Mouse (Mus musculus): Measurements from ENCODE around the gene C1qa.

Gene C1qa

DNA sequence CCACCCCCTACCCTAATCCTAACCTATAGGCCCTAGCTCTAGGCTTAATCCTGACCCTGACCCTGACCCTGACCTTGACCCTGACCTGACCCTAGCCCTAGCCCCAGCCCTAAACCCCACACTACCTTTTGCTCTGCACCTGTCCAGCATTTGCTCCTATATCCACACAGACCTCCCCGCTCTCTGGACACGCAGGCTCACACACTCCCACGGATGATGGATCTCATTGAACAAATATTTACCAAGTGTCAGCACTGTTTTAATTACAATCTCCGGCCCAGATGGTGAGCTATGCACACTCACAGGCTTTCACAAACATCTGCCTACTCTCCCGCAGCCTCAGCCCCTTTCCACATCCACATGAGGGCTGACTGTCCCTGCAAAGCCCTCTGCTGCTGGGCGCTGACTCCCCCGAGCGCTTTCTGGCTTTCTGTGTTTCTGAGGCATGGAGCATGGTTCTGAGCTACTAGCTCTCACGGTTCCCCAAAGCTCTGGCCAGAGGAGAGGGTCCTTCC is 462 bp downstream of the C1qa start:
- DNase-seq, result no peak

DNA sequence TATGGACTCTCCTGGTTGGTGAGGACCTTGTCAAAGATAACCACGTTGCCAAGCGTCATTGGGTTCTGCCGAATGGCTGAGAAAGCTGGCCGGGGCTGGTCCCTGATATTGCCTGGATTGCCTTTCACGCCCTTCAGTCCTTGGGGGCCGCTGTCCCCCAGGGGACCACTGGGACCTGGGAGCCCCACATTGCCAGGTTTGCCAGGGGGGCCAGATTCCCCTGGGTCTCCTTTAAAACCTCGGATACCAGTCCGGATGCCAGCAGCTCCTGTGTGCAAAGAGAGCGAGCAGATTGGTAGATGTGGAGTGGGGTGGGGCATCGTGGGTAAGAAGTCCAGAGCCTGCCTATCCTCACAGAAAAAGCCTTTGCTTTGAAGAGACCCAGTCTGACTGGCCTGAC is 2.1 kb downstream of the C1qa start:
- DNase-seq, result no peak

DNA sequence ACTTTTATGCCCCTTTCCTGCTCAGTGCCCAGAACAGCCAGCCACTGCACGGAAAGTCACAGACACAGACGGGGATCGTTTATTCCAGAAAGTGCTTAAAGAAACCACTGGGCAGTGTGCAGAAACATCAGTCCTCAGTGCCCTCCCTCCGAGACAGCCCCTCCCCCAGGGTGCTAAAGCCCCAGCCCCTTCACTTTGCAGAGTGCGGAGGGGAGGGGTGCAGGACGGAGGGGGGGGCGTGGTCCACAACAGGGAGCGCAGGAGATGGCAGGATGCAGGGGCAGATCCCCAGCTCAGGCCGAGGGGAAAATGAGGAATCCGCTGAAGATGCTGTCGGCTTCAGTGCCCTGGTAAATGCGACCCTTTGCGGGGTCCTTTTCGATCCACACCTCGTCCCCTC is 2.7 kb downstream of the C1qa start:
- DNase-seq, result no peak

DNA sequence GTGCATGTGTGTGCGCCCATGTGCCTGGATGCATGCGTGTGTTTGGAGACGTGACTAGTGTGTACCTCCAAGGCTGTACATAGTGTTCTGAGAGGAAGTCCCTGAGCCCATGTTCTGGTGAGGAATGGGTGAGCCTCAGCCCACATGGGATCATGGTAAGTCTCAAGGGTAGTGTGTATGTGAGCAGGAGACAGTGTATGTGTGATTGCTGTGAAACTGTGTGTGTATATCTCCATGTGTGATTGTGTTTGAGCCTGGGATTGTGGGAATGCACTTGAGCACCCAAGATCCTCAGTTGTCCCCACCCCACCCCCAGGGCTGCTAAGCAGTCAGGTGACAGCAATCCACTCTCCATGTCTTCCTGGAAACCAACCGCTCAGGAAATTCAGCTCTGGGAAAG is 3.8 kb downstream of the C1qa start:
- DNase-seq, result no peak

DNA sequence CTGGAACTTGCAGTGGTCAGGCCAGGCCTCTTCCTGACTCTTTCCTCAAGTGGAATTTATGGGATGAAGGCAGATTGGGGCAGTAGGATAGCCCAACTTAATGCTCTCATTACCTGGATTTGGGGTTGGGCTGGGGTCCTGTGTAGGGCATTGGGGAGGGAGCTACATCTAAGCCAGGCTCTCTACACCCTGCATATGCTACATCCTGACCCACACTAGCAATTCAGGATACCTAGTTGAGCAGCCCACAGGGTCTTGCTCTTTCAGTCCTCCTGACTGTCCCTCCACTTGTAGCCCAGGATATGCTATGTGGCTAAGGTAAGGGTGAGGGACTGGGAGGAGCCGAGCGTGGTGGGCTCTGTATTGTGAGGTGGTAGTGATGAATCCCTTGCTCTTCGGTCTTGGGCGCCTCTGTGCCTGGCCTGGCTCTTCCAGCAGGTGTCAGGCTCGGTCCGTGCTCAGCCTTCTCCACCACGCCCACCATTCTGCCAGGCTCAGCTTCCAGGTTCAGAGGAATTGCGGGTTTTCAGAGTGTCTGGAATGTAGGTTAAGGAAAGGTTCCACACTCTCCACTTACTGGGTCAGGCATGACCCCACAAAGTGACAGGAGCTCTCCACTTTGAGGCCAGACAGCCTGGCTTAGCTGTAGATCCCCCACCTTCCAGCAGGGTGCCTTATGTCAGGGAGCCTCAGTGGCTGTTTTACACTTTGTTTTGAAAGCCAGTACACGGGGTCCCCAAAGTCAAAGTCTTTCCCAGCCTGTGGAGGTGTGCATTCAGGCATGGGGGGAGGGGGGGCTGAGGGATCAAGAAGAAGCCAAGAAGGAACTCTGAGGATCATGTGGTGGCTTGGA is 4.7 kb downstream of the C1qa start:
- peak; percentile 37 for DNase-seq

DNA sequence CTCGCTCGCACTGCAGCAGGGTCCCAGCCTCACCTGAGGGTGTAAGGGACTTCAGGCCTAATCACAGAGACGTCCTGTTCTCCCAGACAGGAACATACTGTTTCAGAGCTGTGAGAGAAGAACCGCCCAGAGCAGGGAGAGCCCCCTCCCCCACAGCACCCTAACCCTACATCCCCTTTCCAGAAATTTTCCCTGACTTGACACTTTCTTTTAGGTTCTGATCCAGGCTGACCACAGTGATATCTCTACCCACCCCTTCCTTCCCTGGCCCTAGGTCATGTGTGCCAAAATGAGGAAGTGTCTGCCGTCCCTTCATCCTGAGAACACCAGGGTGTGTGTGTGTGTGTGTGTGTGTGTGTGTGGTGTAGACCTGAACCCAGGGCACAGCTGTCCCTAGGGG is 5.8 kb downstream of the C1qa start, which contains the start of gene C1qc:
C1qc (minus strand) TSS at position 255 of the 400 bp plus-strand sequence.
- no peak for DNase-seq

DNA sequence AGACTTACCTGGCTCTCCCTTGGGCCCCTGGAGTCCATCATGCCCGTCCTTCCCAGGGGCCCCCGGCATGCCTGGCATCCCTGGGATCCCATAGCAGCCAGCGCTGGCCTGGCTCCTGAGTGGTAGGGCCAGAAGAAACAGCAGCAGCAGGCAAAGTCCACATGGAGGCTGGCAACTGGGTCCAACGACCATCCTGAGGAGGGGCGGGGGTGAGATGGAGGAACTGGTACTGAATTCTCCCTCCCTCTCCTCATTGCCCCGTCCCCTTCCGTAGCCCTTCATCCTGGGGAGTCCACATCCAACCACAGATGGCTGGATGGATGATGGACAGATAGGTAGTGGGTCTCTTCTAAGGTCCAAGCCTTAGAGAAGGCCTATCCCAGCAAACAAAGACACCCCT is 6.2 kb downstream of the C1qa start:
- no peak for DNase-seq

DNA sequence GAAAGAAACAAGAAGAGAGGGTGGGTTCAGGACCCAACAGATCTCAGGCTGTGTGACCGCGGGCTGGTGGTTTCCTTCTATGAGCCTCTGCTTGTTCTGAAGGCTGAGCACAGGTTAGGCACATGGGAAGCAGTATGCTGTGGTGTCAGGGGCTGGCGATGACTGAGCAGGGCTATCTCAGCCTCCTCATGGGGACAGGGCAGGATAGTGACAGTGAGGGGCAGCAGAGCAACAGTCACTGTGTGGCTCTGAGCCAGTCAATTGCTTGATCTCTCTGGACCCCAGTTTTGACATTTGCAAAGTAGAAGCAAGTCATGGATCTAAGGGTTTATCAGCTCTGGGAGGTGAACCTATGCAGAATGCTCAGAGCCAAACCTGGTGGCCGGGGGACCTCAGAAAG is 7.5 kb downstream of the C1qa start:
- no peak for DNase-seq

DNA sequence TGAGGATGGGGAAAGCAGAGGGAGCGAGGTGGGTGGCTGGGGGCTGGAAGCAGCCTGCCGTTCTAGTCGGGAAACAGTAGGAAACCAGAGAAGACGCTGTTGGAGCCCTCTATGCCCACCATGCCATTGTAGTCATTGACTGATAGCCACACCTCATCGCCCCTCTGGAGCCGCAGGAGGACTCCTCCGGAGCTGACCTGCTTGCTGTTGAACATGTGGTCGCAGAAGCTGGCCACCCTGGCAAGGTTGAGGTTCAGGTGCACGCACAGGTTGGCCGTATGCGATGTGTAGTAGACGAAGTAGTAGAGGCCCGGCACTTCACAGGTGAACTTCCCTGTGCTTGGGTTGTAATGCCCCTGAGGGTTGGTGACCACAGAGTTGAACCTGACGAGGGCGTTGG is 8.6 kb downstream of the C1qa start:
- no peak for DNase-seq

DNA sequence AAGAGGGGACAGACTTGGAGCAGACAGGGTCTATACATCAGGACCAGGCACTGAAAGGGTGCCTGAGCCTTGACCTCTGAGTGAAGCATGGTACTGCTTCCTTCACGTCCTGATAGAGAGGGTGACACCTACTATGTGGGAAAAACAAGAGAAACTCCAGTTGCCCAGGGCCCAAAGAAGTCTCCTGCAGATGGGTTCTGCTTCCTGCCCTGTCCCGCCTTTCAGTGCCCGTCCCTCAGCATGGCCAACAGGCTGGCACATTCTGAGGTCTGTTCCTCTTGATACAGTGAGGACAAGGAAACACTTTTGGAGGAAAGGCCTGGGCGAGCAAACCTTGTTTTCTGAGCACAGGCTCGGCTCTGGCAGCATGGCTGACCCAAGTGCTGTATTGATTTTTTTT is 10.9 kb downstream of the C1qa start:
- DNase-seq, result no peak

DNA sequence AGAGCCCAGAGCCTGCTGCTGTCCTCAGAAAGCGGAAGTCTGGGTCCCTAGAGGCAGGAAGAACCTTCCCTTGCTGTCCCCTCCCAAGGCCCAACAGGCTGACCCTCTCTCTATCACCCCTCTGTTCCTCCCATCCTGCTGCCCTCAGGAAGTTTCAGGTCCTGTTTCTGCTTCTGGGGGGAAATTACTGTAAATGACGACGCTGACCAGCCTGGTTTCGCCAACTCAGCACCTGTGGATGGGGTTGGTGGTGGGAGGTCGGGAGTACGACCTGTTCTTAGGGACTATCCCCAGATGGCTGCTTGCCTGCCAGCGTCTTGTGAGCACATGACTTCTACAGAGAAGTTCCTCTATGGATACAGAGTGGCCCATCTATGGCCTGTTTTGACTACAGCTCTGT is 12.5 kb downstream of the C1qa start, which contains the start of gene C1qb:
C1qb (minus strand) TSS at position 87 of the 400 bp plus-strand sequence.
- no peak for DNase-seq

DNA sequence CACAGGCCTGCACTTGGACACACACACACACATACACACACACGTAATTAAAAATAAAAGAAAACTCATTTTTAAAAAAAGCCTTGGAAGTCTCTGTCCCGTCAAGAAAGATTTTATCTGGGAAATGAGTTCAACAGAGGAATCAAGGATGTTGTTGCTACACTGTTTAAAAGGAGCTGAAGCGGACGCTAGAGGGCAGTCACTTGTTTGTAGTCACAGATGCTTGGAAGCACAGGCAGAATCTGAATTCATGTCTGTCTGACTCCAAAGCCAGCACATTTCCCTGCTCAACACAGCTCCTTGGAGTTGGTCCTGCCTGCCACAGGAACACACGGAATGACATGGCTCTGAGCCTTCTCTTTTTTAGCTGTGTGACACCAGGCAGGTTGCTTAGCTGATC is 20.0 kb downstream of the C1qa start:
- no peak for DNase-seq

DNA sequence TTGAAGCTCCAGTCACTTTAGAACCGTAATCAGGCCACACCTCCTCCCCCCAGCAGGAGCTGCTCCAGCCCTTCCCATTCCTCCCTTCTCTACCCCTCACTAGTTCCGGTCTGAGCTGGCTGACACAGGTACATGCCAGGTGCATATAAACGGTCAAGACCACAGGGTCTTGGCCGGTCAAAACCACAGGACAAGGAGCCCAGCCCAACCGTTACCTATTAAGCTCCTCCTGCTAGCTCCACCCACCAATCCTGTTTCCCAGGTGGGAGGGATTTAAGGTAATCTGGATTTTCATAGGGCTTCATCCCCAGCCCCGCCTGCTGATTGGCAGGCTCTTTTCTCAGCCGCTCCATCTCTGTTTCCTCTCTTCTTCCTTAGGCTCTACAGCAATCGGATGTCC is 20.4 kb downstream of the C1qa start:
- no peak for DNase-seq

DNA sequence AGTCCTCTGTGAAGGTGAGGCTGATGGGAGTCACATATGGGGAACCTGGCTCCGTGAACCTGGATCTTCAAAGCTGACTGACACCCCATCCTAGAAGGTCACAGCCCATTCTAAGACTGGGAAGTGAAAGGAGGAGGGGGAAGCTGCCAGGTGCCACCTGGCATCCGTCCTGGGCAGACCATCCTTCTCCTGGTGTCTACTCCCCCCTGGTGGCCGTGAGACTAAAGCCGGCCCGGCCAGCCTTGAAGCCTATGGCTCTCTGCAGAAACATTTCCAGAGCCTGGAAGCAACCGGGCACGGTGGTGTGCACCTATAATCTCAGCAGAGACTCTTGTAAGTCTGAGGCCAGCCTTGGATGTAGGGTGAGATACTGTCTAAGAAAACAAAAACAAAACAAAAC is 21.6 kb downstream of the C1qa start:
- DNase-seq, result peak; percentile 22

DNA sequence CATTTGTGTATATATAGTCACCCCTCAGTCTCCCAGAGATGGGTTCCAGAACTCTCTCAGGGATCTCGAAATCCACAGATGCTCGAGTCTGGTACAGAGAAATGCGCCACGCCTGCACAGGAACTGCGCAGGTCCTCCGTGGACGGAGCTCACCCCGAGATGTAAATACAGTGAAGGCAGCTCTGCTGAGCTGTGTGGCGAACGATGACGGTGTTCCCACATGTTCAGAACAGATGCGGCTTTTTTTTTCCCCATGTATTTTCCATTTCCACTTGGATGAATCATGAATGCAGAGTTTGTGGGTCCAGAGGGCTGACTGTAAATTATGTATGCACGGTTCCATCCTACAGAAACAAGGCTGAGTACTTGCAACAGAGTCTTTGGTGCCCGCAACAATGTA is 23.6 kb downstream of the C1qa start:
- DNase-seq, result no peak

DNA sequence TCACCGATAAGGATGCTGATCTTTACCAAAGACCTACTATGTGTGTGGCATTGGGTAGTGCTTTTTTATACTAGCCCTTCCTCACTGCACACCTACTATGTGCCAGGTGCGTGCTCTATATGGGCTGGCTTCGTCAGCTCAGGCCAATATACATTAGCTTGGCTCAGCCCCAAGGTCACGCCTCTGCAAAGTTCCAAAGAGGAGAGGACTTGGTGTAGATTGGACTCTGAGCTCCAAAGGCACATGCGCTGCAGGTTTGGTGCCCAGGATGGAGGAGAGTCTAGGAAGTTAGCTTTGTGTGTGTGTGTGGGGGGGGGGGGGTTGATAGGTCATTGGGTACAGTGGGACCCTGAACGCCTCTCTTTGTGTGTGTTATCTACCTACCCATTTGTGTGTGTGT is 30.2 kb downstream of the C1qa start:
- no peak for DNase-seq

DNA sequence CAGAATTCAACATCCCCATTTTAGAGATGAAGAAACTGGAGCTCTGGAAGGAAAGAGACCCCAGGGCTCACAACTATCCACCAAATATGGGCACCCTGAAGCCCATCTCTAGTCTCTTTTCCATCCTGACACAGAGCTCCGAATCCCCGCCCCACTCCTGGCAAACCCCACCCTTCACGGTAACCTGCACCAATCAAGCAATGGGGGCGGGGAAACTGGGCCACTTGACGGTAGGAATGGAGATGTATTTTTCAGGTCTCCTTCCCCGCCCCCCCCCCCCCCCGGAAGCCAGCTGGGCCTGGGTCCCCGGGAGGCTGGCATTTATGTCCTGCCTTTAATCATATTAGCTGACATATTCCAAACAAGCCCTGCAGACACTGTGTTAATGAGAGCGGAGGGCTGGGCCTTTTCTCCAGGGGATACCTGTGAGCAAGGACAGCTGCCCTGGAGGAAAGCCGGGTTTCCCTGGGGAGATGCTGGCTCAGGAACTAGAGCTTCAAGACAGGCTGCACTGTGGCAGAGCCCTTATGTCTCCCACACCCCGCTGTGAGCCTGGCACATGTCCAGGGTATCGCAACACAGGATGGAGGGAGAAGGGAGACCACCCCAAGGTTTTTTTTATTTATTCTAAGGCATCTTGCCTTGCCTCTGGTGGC is 30.8 kb downstream of the C1qa start:
- DNase-seq, result peak; percentile 27

DNA sequence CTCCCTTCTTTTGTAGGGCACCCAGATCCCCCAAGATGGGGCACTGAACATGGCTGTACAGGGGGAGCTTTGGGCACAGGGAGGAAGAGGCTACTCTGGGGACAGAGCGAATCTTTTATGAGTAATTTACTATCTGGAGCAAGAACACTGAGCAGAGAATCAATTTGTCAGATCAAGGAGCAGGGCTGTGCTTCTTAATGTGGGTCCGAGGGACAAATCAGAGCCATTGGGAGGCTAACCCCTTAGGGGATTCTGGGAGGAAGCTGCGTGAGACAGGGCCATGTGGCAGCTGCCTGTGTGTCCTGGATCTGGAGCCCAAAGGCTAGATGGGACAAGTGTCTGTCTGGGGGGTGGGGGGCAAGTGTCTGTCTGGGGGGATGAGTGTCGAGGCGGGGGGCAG is 33.1 kb downstream of the C1qa start:
- DNase-seq, result no peak

DNA sequence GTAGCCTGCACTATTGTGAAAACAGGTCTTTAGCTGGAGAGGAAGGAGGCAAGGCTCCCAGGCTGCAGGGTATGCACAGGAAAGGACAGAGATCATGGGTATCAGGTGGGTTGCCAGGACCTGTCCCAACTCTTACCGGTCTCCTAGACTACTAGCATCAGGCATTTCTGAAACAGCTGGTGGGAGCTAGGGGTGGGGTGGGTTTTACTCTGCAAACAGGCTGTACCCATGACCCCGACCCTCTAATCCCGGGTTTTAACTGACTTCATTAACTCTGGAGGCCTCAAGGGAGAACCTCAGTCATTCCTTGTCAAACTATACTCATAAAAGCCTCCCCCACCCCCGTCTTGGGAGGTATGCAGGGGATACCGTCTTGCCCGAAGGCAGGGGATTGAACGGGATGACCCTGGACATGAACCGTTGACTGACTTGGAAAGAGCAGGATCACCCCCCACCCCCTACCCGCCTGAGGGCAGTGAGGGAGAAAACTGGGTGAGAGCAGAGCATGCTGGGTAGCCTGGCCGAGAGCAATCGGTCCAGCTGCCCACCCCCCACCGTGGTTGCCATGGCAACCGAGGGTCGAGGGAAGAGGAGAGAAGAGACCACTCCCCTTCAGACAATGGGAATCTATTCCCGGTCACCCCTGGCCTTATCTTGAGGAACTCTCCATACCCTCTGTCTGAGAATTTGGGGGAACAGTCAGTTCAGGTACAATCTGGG is 33.7 kb downstream of the C1qa start:
- DNase-seq, result no peak

DNA sequence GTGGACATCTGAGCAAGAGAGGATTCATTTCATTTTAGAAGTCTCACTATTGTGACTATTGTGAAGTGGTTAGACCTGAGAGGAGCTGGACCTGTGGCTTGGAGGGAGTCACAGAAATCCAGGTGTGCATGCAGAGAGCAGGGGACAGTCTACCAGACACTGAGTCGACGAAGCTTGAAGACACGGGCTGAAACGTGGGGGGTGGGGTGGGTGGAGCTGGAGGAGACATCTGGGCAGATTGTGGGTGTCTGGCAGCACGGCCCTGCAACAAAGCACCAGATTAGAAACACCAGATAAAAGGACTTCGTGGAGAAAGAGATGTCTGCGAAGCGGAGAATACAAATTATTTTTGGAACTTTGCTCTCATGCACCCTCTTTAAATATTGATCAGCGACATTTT is 35.1 kb downstream of the C1qa start:
- DNase-seq, result no peak

DNA sequence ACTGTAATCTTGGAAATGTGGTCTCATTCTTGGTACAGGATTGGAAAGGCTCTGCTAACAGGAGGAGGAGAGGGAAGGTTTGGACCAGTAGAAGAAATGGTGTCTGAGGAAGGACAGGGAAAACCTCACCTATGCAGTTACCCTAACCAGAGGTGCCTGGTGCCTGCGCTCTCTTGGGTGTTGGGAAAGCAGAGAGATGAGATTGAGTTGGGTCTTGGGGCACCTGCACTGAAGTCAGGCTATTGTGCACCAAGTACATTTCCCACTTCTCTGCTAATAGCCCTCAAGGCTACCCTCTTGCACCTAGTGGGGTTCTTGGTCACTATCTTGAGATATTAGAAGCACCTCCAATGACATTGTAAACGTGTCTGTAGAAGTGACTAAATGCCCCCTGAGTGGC is 36.2 kb downstream of the C1qa start:
- no peak for DNase-seq

DNA sequence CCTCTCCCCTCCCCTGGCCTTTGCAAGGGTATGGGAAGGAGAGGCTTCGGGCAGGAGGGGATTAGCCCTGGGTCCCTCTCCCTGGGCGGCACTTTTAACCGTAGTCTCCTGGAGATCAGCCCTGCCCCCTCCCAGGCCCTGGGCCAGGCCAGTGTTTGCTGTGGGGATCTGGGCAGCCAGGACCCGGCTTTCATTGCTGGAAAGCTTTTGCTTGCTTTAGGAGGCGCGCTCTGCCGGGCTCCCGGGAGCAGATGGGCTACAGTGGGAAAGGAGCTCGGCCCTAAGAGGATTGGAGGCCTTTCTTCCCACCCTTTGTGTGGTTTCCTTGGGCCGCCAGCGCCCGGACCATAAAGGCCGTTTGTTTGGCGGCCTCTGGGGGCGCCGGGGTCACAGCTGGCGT is 36.8 kb downstream of the C1qa start:
- DNase-seq, result no peak

DNA sequence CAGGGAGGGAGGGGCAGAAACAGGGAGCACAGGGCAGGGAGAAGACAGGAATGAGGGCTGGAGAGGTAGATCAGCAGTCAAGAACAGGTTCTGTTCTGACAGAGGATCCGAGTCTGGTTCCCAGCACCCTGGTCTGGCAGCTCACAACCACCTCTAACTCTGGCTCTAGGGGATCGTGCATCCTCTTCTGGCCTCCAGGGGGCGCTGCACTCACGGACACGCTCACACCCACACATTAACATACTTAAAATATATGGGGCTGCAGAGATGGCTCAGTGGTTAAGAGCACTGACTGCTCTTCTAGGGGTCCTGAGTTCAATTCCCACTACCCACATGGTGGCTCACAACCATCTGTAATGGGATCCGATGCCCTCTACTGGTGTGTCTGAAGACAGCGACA is 38.6 kb downstream of the C1qa start:
- DNase-seq, result no peak

DNA sequence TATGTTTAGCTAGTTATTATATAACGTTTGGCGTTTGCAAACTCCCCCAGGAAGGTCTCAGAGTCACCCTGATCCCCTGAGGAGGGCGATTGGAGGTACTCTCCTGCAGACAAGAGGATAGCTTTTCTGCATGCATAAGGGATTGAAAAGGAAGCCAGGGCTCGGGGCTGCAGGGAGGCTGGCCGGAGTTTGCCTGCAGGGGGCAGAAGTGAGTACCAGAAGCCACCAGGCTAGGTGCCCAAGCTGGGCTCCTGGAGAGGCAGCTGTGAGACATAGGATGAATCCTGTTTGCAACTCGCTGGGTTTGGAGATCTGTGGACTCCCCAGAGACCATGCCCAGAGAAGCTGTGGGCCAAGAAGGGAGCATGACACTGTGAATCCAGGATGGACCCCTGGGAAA is 43.5 kb downstream of the C1qa start:
- no peak for DNase-seq

Measured in cerebellum, adult 9-11 months (tissue).